In the genomic region with DNA sequence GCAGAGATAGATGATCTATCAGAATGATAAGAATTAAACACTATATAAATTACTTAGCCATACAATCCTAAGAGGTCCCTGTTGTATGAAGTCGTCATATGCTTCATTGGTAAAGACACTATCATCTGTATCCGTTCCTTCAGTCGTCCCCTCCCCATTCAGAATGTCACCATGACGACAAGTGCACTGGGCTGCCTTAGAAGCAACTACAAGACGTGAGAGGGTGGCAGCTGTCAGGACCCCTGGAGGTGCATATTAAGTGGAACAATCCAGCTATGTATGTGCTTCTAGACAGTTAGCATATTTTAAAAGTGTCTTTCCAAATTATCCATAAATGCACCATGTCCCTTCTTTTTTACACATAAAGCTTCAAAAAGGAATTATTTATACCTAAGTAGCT, we compare ENCODE assay signal across 31 mouse cellular contexts.
DNase-seq lines count a peak whose midpoint lies in the region; ATAC-seq lines count a peak whose summit lies in the region.
"Had no signal": no experiment of that assay in that cellular context is flagged by ENCODE, and none has a peak within 500 bp of the region (broad histone marks: within the 10 kb centered on the region; RNA-seq: fewer than 3 reads in every experiment).

No protein-coding gene starts in this region.

- ATAC-seq in hindbrain, embryonic 12.5 days (ENCODE audit: low FRiP score) = peak; percentile 80
- ATAC-seq in hindbrain, embryonic 11.5 days (ENCODE audit: low FRiP score) = no peak
- ATAC-seq in forebrain, embryonic 16.5 days = peak; percentile 52; the same call in 1 of the 2 replicates
- peak; percentile 54; the same call in 1 of the 2 replicates for ATAC-seq in hindbrain, embryonic 16.5 days
- ATAC-seq in midbrain, embryonic 15.5 days (replicated peaks) = peak; percentile 78
- ATAC-seq: CD4-positive, CD25-positive, alpha-beta regulatory T cell, adult 4 months; lung, postnatal 0 days had no signal

- no peak for DNase-seq in hindbrain, embryonic 11.5 days (ENCODE audit: low spot score)
- no peak for DNase-seq in lung, adult 18-20 months
- DNase-seq in left cerebral cortex, adult 9 months (ENCODE audit: low spot score in 2 of 2) = no peak
- DNase-seq: adrenal gland, adult 2 months; adrenal gland, postnatal 36 days; cerebellum, adult 8-10 months; cerebellum, postnatal 25 days; gastrocnemius, adult 2 months; gastrocnemius, postnatal 36 days; heart, postnatal 10 days; kidney, adult 18-20 months; kidney, postnatal 25 days; lung, postnatal 4 days; right cerebral cortex, postnatal 4 days; thymus, adult 18-20 months; thymus, postnatal 25 days had no signal

- H3K27me3 ChIP-seq in hindbrain, embryonic 12.5 days = no peaks in the 10 kb centered on the region
- H3K27me3 ChIP-seq in hindbrain, embryonic 11.5 days (ENCODE audit: control insufficient read depth, insufficient read depth, low read length) = no peaks in the 10 kb centered on the region
- no peaks in the 10 kb centered on the region for H3K27me3 ChIP-seq in forebrain, embryonic 16.5 days (replicated peaks; ENCODE audit: control insufficient read depth, insufficient read depth, low read length)
- no peaks in the 10 kb centered on the region for H3K27me3 ChIP-seq in hindbrain, embryonic 16.5 days (replicated peaks; ENCODE audit: control insufficient read depth, insufficient read depth, low read length)
- no peaks in the 10 kb centered on the region for H3K27me3 ChIP-seq in midbrain, embryonic 15.5 days (replicated peaks)
- H3K27me3 ChIP-seq: embryonic facial prominence, embryonic 15.5 days; heart, embryonic 13.5 days; kidney, embryonic 15.5 days; limb, embryonic 13.5 days; megakaryocyte, embryonic 14.5 days; neural tube, embryonic 15.5 days had no signal

- WGBS in hindbrain, embryonic 12.5 days = 34% methylated on average over 5 of the region's 5 CpGs
- WGBS in hindbrain, embryonic 11.5 days = 39% methylated on average over 5 of the region's 5 CpGs
- WGBS in forebrain, embryonic 16.5 days = 40% methylated on average over 5 of the region's 5 CpGs
- 22% methylated on average over 5 of the region's 5 CpGs for WGBS in hindbrain, embryonic 16.5 days
- WGBS in midbrain, embryonic 15.5 days = 22% methylated on average over 5 of the region's 5 CpGs

- H3K9me3 ChIP-seq in hindbrain, embryonic 12.5 days (replicated peaks) = no peaks in the 10 kb centered on the region
- H3K9me3 ChIP-seq in hindbrain, embryonic 11.5 days (ENCODE audit: control insufficient read depth, low read length) = no peaks in the 10 kb centered on the region
- no peaks in the 10 kb centered on the region for H3K9me3 ChIP-seq in forebrain, embryonic 16.5 days (ENCODE audit: control insufficient read depth, low read length)
- H3K9me3 ChIP-seq in hindbrain, embryonic 16.5 days (ENCODE audit: control insufficient read depth, low read length) = no peaks in the 10 kb centered on the region
- no peaks in the 10 kb centered on the region for H3K9me3 ChIP-seq in midbrain, embryonic 15.5 days
- H3K9me3 ChIP-seq: embryonic facial prominence, embryonic 10.5 days; embryonic facial prominence, embryonic 15.5 days; heart, embryonic 13.5 days; kidney, embryonic 15.5 days; limb, embryonic 13.5 days; neural tube, embryonic 15.5 days had no signal

- no peaks in the 10 kb centered on the region for H3K4me1 ChIP-seq in hindbrain, embryonic 12.5 days
- no peaks in the 10 kb centered on the region for H3K4me1 ChIP-seq in hindbrain, embryonic 11.5 days (replicated peaks; ENCODE audit: control insufficient read depth, insufficient read depth, low read length)
- H3K4me1 ChIP-seq in forebrain, embryonic 16.5 days (replicated peaks; ENCODE audit: control insufficient read depth, insufficient read depth, low read length) = no peaks in the 10 kb centered on the region
- no peaks in the 10 kb centered on the region for H3K4me1 ChIP-seq in hindbrain, embryonic 16.5 days (ENCODE audit: control insufficient read depth, insufficient read depth, low read depth, low read length)
- H3K4me1 ChIP-seq in midbrain, embryonic 15.5 days = peaks cover 3% of the 10 kb centered on the region; the same call in 1 of the 2 replicates
- H3K4me1 ChIP-seq: embryonic facial prominence, embryonic 10.5 days; embryonic facial prominence, embryonic 15.5 days; heart, embryonic 13.5 days; kidney, embryonic 15.5 days; limb, embryonic 13.5 days; megakaryocyte, embryonic 14.5 days; neural tube, embryonic 15.5 days had no signal

- no peak overlapping the region for H3K4me2 ChIP-seq in hindbrain, embryonic 12.5 days (replicated peaks)
- H3K4me2 ChIP-seq in hindbrain, embryonic 11.5 days (replicated peaks; ENCODE audit: low read depth, low read length) = no peak overlapping the region
- H3K4me2 ChIP-seq in forebrain, embryonic 16.5 days (ENCODE audit: low read length) = no peak overlapping the region
- H3K4me2 ChIP-seq in hindbrain, embryonic 16.5 days (ENCODE audit: low read length) = no peak overlapping the region
- no peak overlapping the region for H3K4me2 ChIP-seq in midbrain, embryonic 15.5 days
- H3K4me2 ChIP-seq: embryonic facial prominence, embryonic 15.5 days; heart, embryonic 13.5 days; kidney, embryonic 15.5 days; limb, embryonic 13.5 days; liver, embryonic 11.5 days; neural tube, embryonic 15.5 days had no signal

- no peak overlapping the region for H3K27ac ChIP-seq in hindbrain, embryonic 12.5 days
- no peak overlapping the region for H3K27ac ChIP-seq in hindbrain, embryonic 11.5 days (ENCODE audit: low read depth, low read length)
- no peak overlapping the region for H3K27ac ChIP-seq in forebrain, embryonic 16.5 days (ENCODE audit: low read length)
- no peak overlapping the region for H3K27ac ChIP-seq in hindbrain, embryonic 16.5 days (ENCODE audit: low read depth, low read length)
- H3K27ac ChIP-seq in midbrain, embryonic 15.5 days = no peak overlapping the region
- H3K27ac ChIP-seq: embryonic facial prominence, embryonic 10.5 days; embryonic facial prominence, embryonic 15.5 days; gastrocnemius, adult 2 months; heart, embryonic 13.5 days; kidney, embryonic 15.5 days; limb, embryonic 13.5 days; neural tube, embryonic 15.5 days; stomach, postnatal 0 days had no signal

- H3K4me3 ChIP-seq in hindbrain, embryonic 12.5 days = no peak overlapping the region
- H3K4me3 ChIP-seq in hindbrain, embryonic 11.5 days (ENCODE audit: low read depth, low read length) = no peak overlapping the region
- H3K4me3 ChIP-seq in forebrain, embryonic 16.5 days (replicated peaks; ENCODE audit: low read length) = no peak overlapping the region
- H3K4me3 ChIP-seq in hindbrain, embryonic 16.5 days (ENCODE audit: low read length) = no peak overlapping the region
- H3K4me3 ChIP-seq in midbrain, embryonic 15.5 days = no peak overlapping the region
- H3K4me3 ChIP-seq: embryonic facial prominence, embryonic 10.5 days; embryonic facial prominence, embryonic 15.5 days; gastrocnemius, adult 2 months; heart, embryonic 13.5 days; kidney, embryonic 15.5 days; limb, embryonic 13.5 days; megakaryocyte, embryonic 14.5 days; neural tube, embryonic 15.5 days had no signal

- H3K9ac ChIP-seq in hindbrain, embryonic 12.5 days = no peak overlapping the region
- H3K9ac ChIP-seq in hindbrain, embryonic 11.5 days (ENCODE audit: low read depth, low read length) = no peak overlapping the region
- H3K9ac ChIP-seq in forebrain, embryonic 16.5 days (replicated peaks; ENCODE audit: low read depth, low read length) = no peak overlapping the region
- no peak overlapping the region for H3K9ac ChIP-seq in hindbrain, embryonic 16.5 days (ENCODE audit: low read depth, low read length)
- no peak overlapping the region for H3K9ac ChIP-seq in midbrain, embryonic 15.5 days
- H3K9ac ChIP-seq: embryonic facial prominence, embryonic 15.5 days; heart, embryonic 13.5 days; kidney, embryonic 15.5 days; limb, embryonic 13.5 days; neural tube, embryonic 15.5 days had no signal

- H3K36me3 ChIP-seq in hindbrain, embryonic 12.5 days = no peaks in the 10 kb centered on the region
- H3K36me3 ChIP-seq in hindbrain, embryonic 11.5 days (ENCODE audit: control insufficient read depth, insufficient read depth, low read length) = no peaks in the 10 kb centered on the region
- no peaks in the 10 kb centered on the region for H3K36me3 ChIP-seq in forebrain, embryonic 16.5 days (ENCODE audit: control insufficient read depth, insufficient read depth)
- H3K36me3 ChIP-seq in hindbrain, embryonic 16.5 days (ENCODE audit: control insufficient read depth, insufficient read depth, low read length) = no peaks in the 10 kb centered on the region
- no peaks in the 10 kb centered on the region for H3K36me3 ChIP-seq in midbrain, embryonic 15.5 days (replicated peaks)
- H3K36me3 ChIP-seq: embryonic facial prominence, embryonic 10.5 days; embryonic facial prominence, embryonic 15.5 days; heart, embryonic 13.5 days; kidney, embryonic 15.5 days; limb, embryonic 13.5 days; neural tube, embryonic 15.5 days had no signal
